Mouse (Mus musculus): ENCODE results near the gene Hace1. TPM values are rescaled to one million over a fixed set of nuclear protein-coding genes. Genes with fewer than 3 reads are reported as not detected.

Hace1 gene
- polyA plus RNA-seq, 1 experiment from 2014 or later = 12.3 TPM

GRCm38 (mm10) chr10:45619039-45619438 lies 41.4 kb downstream of the Hace1 start:
- H3K27me3 ChIP-seq = no peaks in the 10 kb centered on the region
- CTCF ChIA-PET = interaction anchor here (0.9 kb wide), 1 partner anchor 42 kb away, joined by 3 read pairs; the partner anchor contains the start of gene Hace1
- POLR2A ChIA-PET = no interaction called here
- no peak for ATAC-seq
- in situ Hi-C loops (cut with MboI; ENCODE audit: low pct_unique_long_range_greater_than_20kb) = no loop called here
- no peak for TF ChIP-seq CTCF (IDR thresholded peaks at IDR 0.05)
- DNase-seq (ENCODE audit: low read depth, low spot score) = no peak

- ATAC-seq (no peak), DNase-seq (ENCODE audit: low read depth, low spot score) (no peak)
- TF ChIP-seq CTCF (IDR thresholded peaks at IDR 0.05) = no peak
- ChIA-PET CTCF (no interaction called here), POLR2A (no interaction called here)
- H3K27me3 ChIP-seq = no peaks in the 10 kb centered on the region
- in situ Hi-C loops (cut with MboI; ENCODE audit: low pct_unique_long_range_greater_than_20kb) = no loop called here
Measured at GRCm38 (mm10) chr10:45631995-45632394, 54.4 kb downstream of the Hace1 start.

- in situ Hi-C loops (cut with MboI; ENCODE audit: low pct_unique_long_range_greater_than_20kb) = no loop called here
- DNase-seq (ENCODE audit: low read depth, low spot score) (no peak), ATAC-seq (no peak)
- TF ChIP-seq CTCF (IDR thresholded peaks at IDR 0.05) = no peak
- POLR2A ChIA-PET = no interaction called here
- H3K27me3 ChIP-seq = no peaks in the 10 kb centered on the region
- CTCF ChIA-PET = no interaction called here
Measured at GRCm38 (mm10) chr10:45632641-45633040, 55.0 kb downstream of the Hace1 start.

GRCm38 (mm10) chr10:45635201-45635600 lies 57.6 kb downstream of the Hace1 start:
- in situ Hi-C loops (cut with MboI; ENCODE audit: low pct_unique_long_range_greater_than_20kb) = no loop called here
- no peak for TF ChIP-seq CTCF (IDR thresholded peaks at IDR 0.05)
- no peak for DNase-seq (ENCODE audit: low read depth, low spot score)
- ChIA-PET CTCF (no interaction called here), POLR2A (no interaction called here)
- ATAC-seq = no peak
- H3K27me3 ChIP-seq = no peaks in the 10 kb centered on the region

- no peak for TF ChIP-seq CTCF (IDR thresholded peaks at IDR 0.05)
- in situ Hi-C loops (cut with MboI; ENCODE audit: low pct_unique_long_range_greater_than_20kb) = no loop called here
- DNase-seq (ENCODE audit: low read depth, low spot score) = no peak
- H3K27me3 ChIP-seq = no peaks in the 10 kb centered on the region
- POLR2A ChIA-PET = no interaction called here
- CTCF ChIA-PET = no interaction called here
- no peak for ATAC-seq
Measured at GRCm38 (mm10) chr10:45639762-45640161, 62.1 kb downstream of the Hace1 start.

- ChIA-PET POLR2A (no interaction called here), CTCF (no interaction called here)
- DNase-seq (ENCODE audit: low read depth, low spot score) (no peak), ATAC-seq (no peak)
- H3K27me3 ChIP-seq = no peaks in the 10 kb centered on the region
- in situ Hi-C loops (cut with MboI; ENCODE audit: low pct_unique_long_range_greater_than_20kb) = loop anchor here (25.0 kb wide), 1 partner anchor 267 kb away; no protein-coding TSS in a partner anchor
- no peak for TF ChIP-seq CTCF (IDR thresholded peaks at IDR 0.05)
Measured at GRCm38 (mm10) chr10:45654026-45654425, 76.4 kb downstream of the Hace1 start.

- TF ChIP-seq CTCF (IDR thresholded peaks at IDR 0.05) = no peak
- no peak for ATAC-seq
- ChIA-PET CTCF (no interaction called here), POLR2A (no interaction called here)
- H3K27me3 ChIP-seq = no peaks in the 10 kb centered on the region
- no peak for DNase-seq (ENCODE audit: low read depth, low spot score)
- in situ Hi-C loops (cut with MboI; ENCODE audit: low pct_unique_long_range_greater_than_20kb) = loop anchor here (25.0 kb wide), 1 partner anchor 275 kb away; no protein-coding TSS in a partner anchor
Measured at GRCm38 (mm10) chr10:45662015-45662414, 84.4 kb downstream of the Hace1 start.

GRCm38 (mm10) chr10:45668266-45668665 lies 90.6 kb downstream of the Hace1 start:
- POLR2A ChIA-PET = no interaction called here
- TF ChIP-seq CTCF (IDR thresholded peaks at IDR 0.05) = no peak
- in situ Hi-C loops (cut with MboI; ENCODE audit: low pct_unique_long_range_greater_than_20kb) = loop anchor here (25.0 kb wide), 1 partner anchor 281 kb away; no protein-coding TSS in a partner anchor
- ATAC-seq (no peak), DNase-seq (ENCODE audit: low read depth, low spot score) (no peak)
- CTCF ChIA-PET = interaction anchor here (1.1 kb wide), 1 partner anchor 132 kb away, joined by 3 read pairs; no protein-coding TSS in a partner anchor
- H3K27me3 ChIP-seq = no peaks in the 10 kb centered on the region

GRCm38 (mm10) chr10:45676796-45677195 lies 99.2 kb downstream of the Hace1 start:
- no peaks in the 10 kb centered on the region for H3K27me3 ChIP-seq
- ATAC-seq (no peak), DNase-seq (ENCODE audit: low read depth, low spot score) (no peak)
- ChIA-PET CTCF (interaction anchor here (0.9 to 2.3 kb wide), 10 partner anchors 10 to 335 kb away, joined by 3 to 17 read pairs (median 3); no protein-coding TSS in a partner anchor), POLR2A (no interaction called here)
- in situ Hi-C loops (cut with MboI; ENCODE audit: low pct_unique_long_range_greater_than_20kb) = loop anchor here (5.0 kb wide), 2 partner anchors 126 to 241 kb away; no protein-coding TSS in a partner anchor
- TF ChIP-seq CTCF (IDR thresholded peaks at IDR 0.05) = peak; percentile 54

GRCm38 (mm10) chr10:45686191-45686590 lies 108.6 kb downstream of the Hace1 start:
- in situ Hi-C loops (cut with MboI; ENCODE audit: low pct_unique_long_range_greater_than_20kb) = no loop called here
- no peak for ATAC-seq
- POLR2A ChIA-PET = no interaction called here
- DNase-seq (ENCODE audit: low read depth, low spot score) = no peak
- TF ChIP-seq CTCF (IDR thresholded peaks at IDR 0.05) = no peak
- CTCF ChIA-PET = interaction anchor here (1.3 kb wide), 1 partner anchor 10 kb away, joined by 3 read pairs; no protein-coding TSS in a partner anchor
- no peaks in the 10 kb centered on the region for H3K27me3 ChIP-seq

GRCm38 (mm10) chr10:45694931-45695330 lies 117.3 kb downstream of the Hace1 start:
- TF ChIP-seq CTCF (IDR thresholded peaks at IDR 0.05) = no peak
- in situ Hi-C loops (cut with MboI; ENCODE audit: low pct_unique_long_range_greater_than_20kb) = no loop called here
- no peak for DNase-seq (ENCODE audit: low read depth, low spot score)
- ChIA-PET CTCF (interaction anchor here (1.1 kb wide), 1 partner anchor 9 kb away, joined by 3 read pairs; no protein-coding TSS in a partner anchor), POLR2A (no interaction called here)
- ATAC-seq = no peak
- H3K27me3 ChIP-seq = no peaks in the 10 kb centered on the region

GRCm38 (mm10) chr10:45695522-45695921 lies 117.9 kb downstream of the Hace1 start:
- no peak for DNase-seq (ENCODE audit: low read depth, low spot score)
- in situ Hi-C loops (cut with MboI; ENCODE audit: low pct_unique_long_range_greater_than_20kb) = no loop called here
- ChIA-PET POLR2A (no interaction called here), CTCF (interaction anchor here (1.1 kb wide), 1 partner anchor 10 kb away, joined by 3 read pairs; no protein-coding TSS in a partner anchor)
- no peak for TF ChIP-seq CTCF (IDR thresholded peaks at IDR 0.05)
- no peaks in the 10 kb centered on the region for H3K27me3 ChIP-seq
- ATAC-seq = no peak
